Mouse (Mus musculus) mature B cell (primary cell): ENCODE data around the gene Hps5.

Experiments
- in situ Hi-C: fragments of 300-500 bp; cut with MboI; formaldehyde crosslinking; loops from 2 replicates; pipeline ENCODE4 v1.14.3; 2019

The Hps5 gene

GRCm38 (mm10) chr7:46738561-46739460 is 57.1 kb downstream of the Hps5 start:
- in situ Hi-C loops, result no loop called here

GRCm38 (mm10) chr7:46734983-46735382 is 60.9 kb downstream of the Hps5 start:
- in situ Hi-C loops, result no loop called here

GRCm38 (mm10) chr7:46732458-46732857 is 63.4 kb downstream of the Hps5 start, which contains the start of gene Saa4:
TSS of gene Saa4 (minus strand) at chr7:46732603.
- in situ Hi-C loops, result no loop called here

- in situ Hi-C loops, result no loop called here
These were observed 68.3 kb downstream of the Hps5 start for GRCm38 (mm10) chr7:46727584-46727983.

- in situ Hi-C loops, result no loop called here
These were observed 71.5 kb downstream of the Hps5 start for GRCm38 (mm10) chr7:46724396-46724795.

- in situ Hi-C loops, result no loop called here
These were observed 72.0 kb downstream of the Hps5 start for GRCm38 (mm10) chr7:46723849-46724248.

GRCm38 (mm10) chr7:46723354-46723753 is 72.5 kb downstream of the Hps5 start:
- in situ Hi-C loops, result no loop called here

GRCm38 (mm10) chr7:46720460-46720859 is 75.4 kb downstream of the Hps5 start:
- in situ Hi-C loops, result no loop called here

GRCm38 (mm10) chr7:46719526-46719925 is 76.3 kb downstream of the Hps5 start:
- in situ Hi-C loops, result no loop called here

GRCm38 (mm10) chr7:46718591-46719270 is 77.1 kb downstream of the Hps5 start:
- in situ Hi-C loops, result no loop called here

GRCm38 (mm10) chr7:46716897-46717296 is 79.0 kb downstream of the Hps5 start:
- in situ Hi-C loops, result no loop called here

GRCm38 (mm10) chr7:46715600-46715999 is 80.3 kb downstream of the Hps5 start, which contains the start of gene Saa3:
TSS of gene Saa3 (minus strand) at chr7:46715700.
- in situ Hi-C loops, result no loop called here

- in situ Hi-C loops, result no loop called here
These were observed 81.3 kb downstream of the Hps5 start for GRCm38 (mm10) chr7:46714518-46714917.

- in situ Hi-C loops, result no loop called here
These were observed 83.6 kb downstream of the Hps5 start for GRCm38 (mm10) chr7:46712250-46712649.
